In genomic region chrX:166766991-166767390, GRCm38 (mm10) we compare ENCODE assay signal across 22 mouse cellular contexts.
A peak's percentile ranks its signal among the peaks of the same experiment; 100 is the strongest.
DNase-seq lines count a peak whose midpoint lies in the region; ATAC-seq lines count a peak whose summit lies in the region.
"Had no signal": no experiment of that assay in that cellular context is flagged by ENCODE, and none has a peak within 500 bp of the region (broad histone marks: within the 10 kb centered on the region; RNA-seq: fewer than 3 reads in every experiment).

No protein-coding gene starts in this region.

- no peaks in the 10 kb centered on the region for H3K9me3 ChIP-seq in midbrain, embryonic 11.5 days (ENCODE audit: control insufficient read depth, low read length)
- H3K9me3 ChIP-seq in midbrain, embryonic 10.5 days (replicated peaks) = no peaks in the 10 kb centered on the region
- H3K9me3 ChIP-seq in intestine, embryonic 15.5 days = no peaks in the 10 kb centered on the region
- H3K9me3 ChIP-seq: forebrain, embryonic 13.5 days; kidney, embryonic 15.5 days; limb, embryonic 13.5 days; liver, embryonic 13.5 days; lung, embryonic 15.5 days; megakaryocyte, embryonic 14.5 days had no signal

- no peak overlapping the region for H3K4me2 ChIP-seq in midbrain, embryonic 11.5 days
- H3K4me2 ChIP-seq in intestine, embryonic 15.5 days (replicated peaks) = no peak overlapping the region
- H3K4me2 ChIP-seq: forebrain, embryonic 13.5 days; kidney, embryonic 15.5 days; limb, embryonic 13.5 days; liver, embryonic 13.5 days; lung, embryonic 15.5 days had no signal

- H3K36me3 ChIP-seq in midbrain, embryonic 11.5 days (ENCODE audit: control insufficient read depth, insufficient read depth, low read length) = no peaks in the 10 kb centered on the region
- H3K36me3 ChIP-seq in midbrain, embryonic 10.5 days = no peaks in the 10 kb centered on the region
- H3K36me3 ChIP-seq in intestine, embryonic 15.5 days = no peaks in the 10 kb centered on the region
- H3K36me3 ChIP-seq: kidney, embryonic 15.5 days; limb, embryonic 13.5 days; liver, embryonic 13.5 days; lung, embryonic 15.5 days had no signal

- no peak for ATAC-seq in midbrain, embryonic 11.5 days (ENCODE audit: low FRiP score)
- no peak for ATAC-seq in intestine, embryonic 15.5 days
- ATAC-seq: forebrain, embryonic 13.5 days; hindbrain, embryonic 16.5 days; intestine, postnatal 0 days; midbrain, embryonic 16.5 days had no signal

- H3K27ac ChIP-seq in midbrain, embryonic 11.5 days (ENCODE audit: low read depth, low read length) = no peak overlapping the region
- no peak overlapping the region for H3K27ac ChIP-seq in midbrain, embryonic 10.5 days (replicated peaks)
- H3K27ac ChIP-seq in intestine, embryonic 15.5 days = no peak overlapping the region
- H3K27ac ChIP-seq: forebrain, embryonic 13.5 days; kidney, embryonic 15.5 days; limb, embryonic 13.5 days; liver, embryonic 13.5 days; lung, embryonic 15.5 days; stomach, postnatal 0 days had no signal

- no peaks in the 10 kb centered on the region for H3K4me1 ChIP-seq in midbrain, embryonic 11.5 days (ENCODE audit: control insufficient read depth, insufficient read depth, low read length)
- H3K4me1 ChIP-seq in midbrain, embryonic 10.5 days = peaks cover 13% of the 10 kb centered on the region
- no peaks in the 10 kb centered on the region for H3K4me1 ChIP-seq in intestine, embryonic 15.5 days (replicated peaks)
- H3K4me1 ChIP-seq: forebrain, embryonic 13.5 days; kidney, embryonic 15.5 days; limb, embryonic 13.5 days; liver, embryonic 13.5 days; lung, embryonic 15.5 days had no signal

- intact Hi-C loops in heart, postnatal 10 days (cut with DNase I) = no loop called here

- peaks cover 12% of the 10 kb centered on the region for H3K27me3 ChIP-seq in midbrain, embryonic 11.5 days (ENCODE audit: control insufficient read depth, insufficient read depth, low read length)
- peaks cover 96% of the 10 kb centered on the region for H3K27me3 ChIP-seq in midbrain, embryonic 10.5 days (ENCODE audit: low read depth, poor library complexity, severe bottlenecking)
- H3K27me3 ChIP-seq in intestine, embryonic 15.5 days (replicated peaks) = no peaks in the 10 kb centered on the region
- H3K27me3 ChIP-seq: liver, embryonic 13.5 days; lung, embryonic 15.5 days; megakaryocyte, embryonic 14.5 days had no signal

- H3K9ac ChIP-seq in midbrain, embryonic 11.5 days (ENCODE audit: low read length) = no peak overlapping the region
- no peak overlapping the region for H3K9ac ChIP-seq in intestine, embryonic 15.5 days
- H3K9ac ChIP-seq: forebrain, embryonic 13.5 days; kidney, embryonic 15.5 days; limb, embryonic 13.5 days; liver, embryonic 13.5 days; lung, embryonic 15.5 days had no signal

- no peak overlapping the region for H3K4me3 ChIP-seq in midbrain, embryonic 11.5 days (ENCODE audit: low read depth, low read length)
- H3K4me3 ChIP-seq in midbrain, embryonic 10.5 days = no peak overlapping the region
- H3K4me3 ChIP-seq in intestine, embryonic 15.5 days (replicated peaks) = no peak overlapping the region
- H3K4me3 ChIP-seq: forebrain, embryonic 13.5 days; kidney, embryonic 15.5 days; limb, embryonic 13.5 days; liver, embryonic 13.5 days; lung, embryonic 15.5 days; megakaryocyte, embryonic 14.5 days had no signal

- 86% methylated on average over 6 of the region's 6 CpGs for WGBS in midbrain, embryonic 11.5 days
- 93% methylated on average over 6 of the region's 6 CpGs for WGBS in midbrain, embryonic 10.5 days
- 80% methylated on average over 6 of the region's 6 CpGs for WGBS in intestine, embryonic 15.5 days

- DNase-seq in heart, adult 8-10 months (ENCODE audit: low spot score) = peak; percentile 26
- DNase-seq in heart, postnatal 10 days = no peak
- peak; percentile 79 for DNase-seq in midbrain, embryonic 11.5 days (ENCODE audit: low spot score, missing footprints)
- DNase-seq in midbrain, embryonic 10.5 days (ENCODE audit: low spot score) = no peak
- DNase-seq in gonadal fat pad, adult 2 months (ENCODE audit: low read depth) = peak; percentile 83
- peak; percentile 33 for DNase-seq in skeletal muscle tissue, adult 2 months (ENCODE audit: low read depth, low spot score)
- DNase-seq: B cell, adult 2 months; cerebellum, adult 8-10 months; gastrocnemius, postnatal 14 days; kidney, postnatal 4 days; liver, embryonic 13.5 days; thymus, postnatal 14 days had no signal

Comparison
In these comparisons a context has a peak if more than half of its experiments do, and no peak if none do; other contexts are left out.
1. DNase-seq: peak in heart, adult 8-10 months (single experiment), midbrain, embryonic 11.5 days (single experiment), gonadal fat pad, adult 2 months (single experiment) and skeletal muscle tissue, adult 2 months (single experiment); none in heart, postnatal 10 days (0 of 2) and midbrain, embryonic 10.5 days (single experiment).